In genomic region chr11:6001981-6002649, GRCm38 (mm10) we compare ENCODE assay signal across 12 mouse cellular contexts. TPM values are rescaled to one million over a fixed set of nuclear protein-coding genes. Genes with fewer than 3 reads are reported as not detected.
DNase-seq lines count a peak whose midpoint lies in the region; ATAC-seq and TF ChIP-seq lines count a peak whose summit lies in the region.
"Had no signal": no experiment of that assay in that cellular context is flagged by ENCODE, and none has a peak within 500 bp of the region (broad histone marks: within the 10 kb centered on the region; RNA-seq: fewer than 3 reads in every experiment).

No protein-coding gene starts in this region.

- TF ChIP-seq CTCF in gastrocnemius, adult 2 months (IDR thresholded peaks at IDR 0.05), result no peak

- H3K4me1 ChIP-seq in intestine, embryonic 14.5 days (replicated peaks; ENCODE audit: control insufficient read depth, insufficient read depth, low read length), result peaks cover 28% of the 10 kb centered on the region
- peaks cover 17% of the 10 kb centered on the region for H3K4me1 ChIP-seq in hindbrain, embryonic 12.5 days

- no peaks in the 10 kb centered on the region for H3K36me3 ChIP-seq in intestine, embryonic 14.5 days (ENCODE audit: control insufficient read depth, insufficient read depth, low read length)
- H3K36me3 ChIP-seq in hindbrain, embryonic 12.5 days, result no peaks in the 10 kb centered on the region
- H3K36me3 ChIP-seq: embryonic facial prominence, embryonic 13.5 days; neural tube, embryonic 13.5 days had no signal

- H3K4me2 ChIP-seq in intestine, embryonic 14.5 days (ENCODE audit: low read length), result no peak overlapping the region
- no peak overlapping the region for H3K4me2 ChIP-seq in hindbrain, embryonic 12.5 days (replicated peaks)
- H3K4me2 ChIP-seq: embryonic facial prominence, embryonic 13.5 days; neural tube, embryonic 13.5 days had no signal

- peak overlapping the region; percentile 7; the same call in 1 of the 2 replicates for H3K4me3 ChIP-seq in gastrocnemius, adult 2 months
- H3K4me3 ChIP-seq in intestine, embryonic 14.5 days (ENCODE audit: low read depth, low read length), result no peak overlapping the region
- H3K4me3 ChIP-seq in hindbrain, embryonic 12.5 days, result no peak overlapping the region
- H3K4me3 ChIP-seq: embryonic facial prominence, embryonic 13.5 days; neural tube, embryonic 13.5 days had no signal

- intact Hi-C loops in gastrocnemius, adult 2 months (cut with DNase I), result no loop called here

- peak; percentile 71 for DNase-seq in gastrocnemius, adult 2 months
- no peak for DNase-seq in gastrocnemius, postnatal 4 days (ENCODE audit: low spot score in 2 of 2)
- peak; percentile 77 for DNase-seq in 3134 (ENCODE audit: extremely low read depth, insufficient read length, low spot score)
- peak; percentile 74 to 83 for DNase-seq in cerebellum, adult 18-20 months
- peak; percentile 62 for DNase-seq in intestine, embryonic 14.5 days (ENCODE audit: low spot score)
- DNase-seq in testis, postnatal 10 days (ENCODE audit: low spot score), result no peak
- no peak for DNase-seq in adrenal gland, postnatal 10 days
- DNase-seq: adrenal gland, adult 8-10 months had no signal

- H3K27ac ChIP-seq in gastrocnemius, adult 2 months, result peak overlapping the region; percentile 84
- no peak overlapping the region; the same call in 1 of the 2 replicates for H3K27ac ChIP-seq in intestine, embryonic 14.5 days (ENCODE audit: low read depth)
- H3K27ac ChIP-seq in hindbrain, embryonic 12.5 days, result no peak overlapping the region
- H3K27ac ChIP-seq: embryonic facial prominence, embryonic 13.5 days; neural tube, embryonic 13.5 days had no signal

- 76% methylated on average over 9 of the region's 9 CpGs for WGBS in intestine, embryonic 14.5 days
- 81% methylated on average over 9 of the region's 9 CpGs for WGBS in hindbrain, embryonic 12.5 days

- H3K27me3 ChIP-seq in intestine, embryonic 14.5 days (replicated peaks; ENCODE audit: control insufficient read depth, insufficient read depth, low read length), result no peaks in the 10 kb centered on the region
- peaks cover 18% of the 10 kb centered on the region for H3K27me3 ChIP-seq in hindbrain, embryonic 12.5 days

- no peaks in the 10 kb centered on the region for H3K9me3 ChIP-seq in intestine, embryonic 14.5 days (ENCODE audit: control insufficient read depth, low read length)
- H3K9me3 ChIP-seq in hindbrain, embryonic 12.5 days (replicated peaks), result no peaks in the 10 kb centered on the region
- H3K9me3 ChIP-seq: embryonic facial prominence, embryonic 13.5 days; neural tube, embryonic 13.5 days had no signal

- peak; percentile 26 for ATAC-seq in intestine, embryonic 14.5 days (replicated peaks; ENCODE audit: low FRiP score, low TSS enrichment, low read depth)
- no peak for ATAC-seq in hindbrain, embryonic 12.5 days (ENCODE audit: low FRiP score)

- no peak overlapping the region for H3K9ac ChIP-seq in intestine, embryonic 14.5 days (ENCODE audit: low read length)
- H3K9ac ChIP-seq in hindbrain, embryonic 12.5 days, result no peak overlapping the region
- H3K9ac ChIP-seq: embryonic facial prominence, embryonic 13.5 days had no signal

RNA-seq across cellular contexts. Expression of gene Ykt6, which starts 46.6 kb away (rescaled TPM):
- 10 to 100 TPM; 37.0 to 46.7 TPM for total RNA-seq in gastrocnemius, adult 2 months (2021)
- total RNA-seq in gastrocnemius, postnatal 4 days (2021), result 10 to 100 TPM; 61.5 to 66.0 TPM
- 23.0 and 23.3 TPM in 2 replicates for polyA plus RNA-seq in intestine, embryonic 14.5 days (2014; fragmentation: Nextera tagmentation; extraction: Ambion mirVana)
- total RNA-seq in adrenal gland, postnatal 10 days (2021), result 10 to 100 TPM; 71.5 to 79.3 TPM
- polyA plus RNA-seq in hindbrain, embryonic 12.5 days (2016; fragmentation: Nextera tagmentation; extraction: Ambion mirVana), result 59.0 and 60.9 TPM in 2 replicates

RNA-seq across cellular contexts. Expression of gene Gck, which starts 52.2 kb away (rescaled TPM):
- total RNA-seq in gastrocnemius, adult 2 months (2021), result 1 to 10 TPM; 1.8 to 7.8 TPM
- not detected for total RNA-seq in gastrocnemius, postnatal 4 days (2021)
- 1.2 and 2.3 TPM in 2 replicates for polyA plus RNA-seq in intestine, embryonic 14.5 days (2014; fragmentation: Nextera tagmentation; extraction: Ambion mirVana)
- 1 to 10 TPM; 2.9 to 3.0 TPM for total RNA-seq in adrenal gland, postnatal 10 days (2021)
- 3.6 and 4.0 TPM in 2 replicates for polyA plus RNA-seq in hindbrain, embryonic 12.5 days (2016; fragmentation: Nextera tagmentation; extraction: Ambion mirVana)
- polyA plus RNA-seq: macrophage had no signal

Comparison
In these comparisons a context has a peak if more than half of its experiments do, and no peak if none do; other contexts are left out.
1. DNase-seq: peak in gastrocnemius, adult 2 months (single experiment), 3134 (single experiment), cerebellum, adult 18-20 months (2 of 2) and intestine, embryonic 14.5 days (single experiment); none in gastrocnemius, postnatal 4 days (0 of 2), testis, postnatal 10 days (single experiment) and adrenal gland, postnatal 10 days (single experiment).